Mouse (Mus musculus) spleen, adult 2 months (tissue): Measurements from ENCODE around the gene Pbx1. TPM values are rescaled to one million over a fixed set of nuclear protein-coding genes. Genes with fewer than 3 reads are reported as not detected.

ENCODE experiments used
- DNase-seq, 2 experiments: peaks; one replicate each; pipeline versions ENCODE4 v3.0.0 to v3.0.0-alpha.2; 2012 to 2021; ENCODE audit warnings: low spot score in 2 of 2, low read depth in 1 of 2
- H3K27ac ChIP-seq: fragments of 200-500 bp; 2 replicates; pipeline ENCODE4 v1.5.1; 2012; ENCODE audit warnings: low read length, inconsistent platforms; ENCODE audit not compliant: insufficient read depth
- H3K27me3 ChIP-seq: fragments of 200-500 bp; 2 replicates; pipeline ENCODE4 v1.6.1; 2012; ENCODE audit warnings: mild to moderate bottlenecking, moderate library complexity, low read length, inconsistent platforms; ENCODE audit not compliant: control insufficient read depth, insufficient read depth
- H3K36me3 ChIP-seq: fragments of 200-500 bp; 2 replicates; pipeline ENCODE4 v1.6.1; 2012; ENCODE audit warnings: mild to moderate bottlenecking, low read length, inconsistent platforms; ENCODE audit not compliant: control insufficient read depth, insufficient read depth
- H3K4me1 ChIP-seq: fragments of 200-500 bp; 2 replicates; pipeline ENCODE4 v1.6.1; 2011; ENCODE audit warnings: inconsistent platforms; ENCODE audit not compliant: control insufficient read depth, insufficient read depth, insufficient read length
- H3K4me3 ChIP-seq: fragments of 200-500 bp; 2 replicates; pipeline ENCODE4 v1.5.1; 2011; ENCODE audit warnings: mild to moderate bottlenecking, inconsistent platforms; ENCODE audit not compliant: insufficient read depth, insufficient read length; ENCODE audit errors: extremely low read depth
- CTCF ChIP-seq: fragments of 200-500 bp; IDR thresholded peaks from 2 replicates; pipeline ENCODE4 v1.5.1; 2011; ENCODE audit warnings: mild to moderate bottlenecking, inconsistent platforms; ENCODE audit not compliant: insufficient read depth, insufficient read length, insufficient replicate concordance; ENCODE audit errors: extremely low read depth
- POLR2A ChIP-seq: fragments of 200-500 bp; IDR thresholded peaks from 2 replicates; pipeline ENCODE4 v1.6.1; 2011; ENCODE audit warnings: low read depth, low read length, inconsistent platforms
- WGBS: fragments of 180-500 bp; shearing (Covaris S2); methylation state at CpG from one replicate; pipeline ENCODE4 v1.1.7; 2018; 5-methylcytosine and 5-hydroxymethylcytosine counted together
- polyA plus RNA-seq: library from polyadenylated mRNA; depleted of rRNA; stranded (reverse); fragments of >200 nt; gene quantifications from 2 replicates; pipeline ENCODE4 v1.2.3, GENCODE M21; 2012

Gene Pbx1
- polyA plus RNA-seq, 1 experiment = 9.2 TPM

- TF ChIP-seq POLR2A (no peak), CTCF (no peak)
- H3K4me3 ChIP-seq = no peak overlapping the region
- no peak for DNase-seq
- H3K36me3 ChIP-seq = no peaks in the 10 kb centered on the region
- no peaks in the 10 kb centered on the region for H3K27me3 ChIP-seq
- H3K4me1 ChIP-seq = no peaks in the 10 kb centered on the region
- no peak overlapping the region for H3K27ac ChIP-seq
- 55% methylated on average over 4 of the region's 4 CpGs for WGBS
Observed at GRCm38 (mm10) chr1:168094671-168095070, 337.4 kb downstream of the Pbx1 start.

GRCm38 (mm10) chr1:168093044-168093443 is 339.0 kb downstream of the Pbx1 start:
- H3K27ac ChIP-seq = no peak overlapping the region
- no peaks in the 10 kb centered on the region for H3K27me3 ChIP-seq
- no peak for TF ChIP-seq POLR2A
- TF ChIP-seq CTCF = no peak
- DNase-seq = no peak
- 89% methylated on average over 2 of the region's 2 CpGs for WGBS
- H3K36me3 ChIP-seq = no peaks in the 10 kb centered on the region
- H3K4me1 ChIP-seq = no peaks in the 10 kb centered on the region
- H3K4me3 ChIP-seq = no peak overlapping the region

- Histone ChIP-seq H3K4me1 (no peaks in the 10 kb centered on the region), H3K36me3 (no peaks in the 10 kb centered on the region), H3K27me3 (no peaks in the 10 kb centered on the region), H3K4me3 (no peak overlapping the region), H3K27ac (no peak overlapping the region)
- TF ChIP-seq CTCF = no peak
- no peak for TF ChIP-seq POLR2A
- whole genome bisulfite sequencing = 76% methylated on average over 4 of the region's 4 CpGs
- DNase-seq = no peak
Observed at GRCm38 (mm10) chr1:168091627-168092026, 340.4 kb downstream of the Pbx1 start.

GRCm38 (mm10) chr1:168088680-168089079 is 343.4 kb downstream of the Pbx1 start:
- H3K4me3 ChIP-seq = no peak overlapping the region
- H3K27me3 ChIP-seq = no peaks in the 10 kb centered on the region
- DNase-seq = no peak
- no peaks in the 10 kb centered on the region for H3K4me1 ChIP-seq
- no peaks in the 10 kb centered on the region for H3K36me3 ChIP-seq
- WGBS = 86% methylated on average over 7 of the region's 7 CpGs
- H3K27ac ChIP-seq = no peak overlapping the region
- TF ChIP-seq CTCF (no peak), POLR2A (no peak)

GRCm38 (mm10) chr1:168079394-168079767 is 352.7 kb downstream of the Pbx1 start:
- 87% methylated on average over 6 of the region's 6 CpGs for WGBS
- DNase-seq = no peak
- H3K27me3 ChIP-seq = no peaks in the 10 kb centered on the region
- no peaks in the 10 kb centered on the region for H3K36me3 ChIP-seq
- no peak for TF ChIP-seq POLR2A
- TF ChIP-seq CTCF = no peak
- H3K27ac ChIP-seq = no peak overlapping the region
- H3K4me3 ChIP-seq = no peak overlapping the region
- H3K4me1 ChIP-seq = no peaks in the 10 kb centered on the region

- H3K4me1 ChIP-seq = no peaks in the 10 kb centered on the region
- no peak overlapping the region for H3K27ac ChIP-seq
- no peak for TF ChIP-seq CTCF
- no peak for TF ChIP-seq POLR2A
- DNase-seq = no peak
- no peaks in the 10 kb centered on the region for H3K36me3 ChIP-seq
- WGBS = 82% methylated on average over 10 of the region's 10 CpGs
- H3K27me3 ChIP-seq = no peaks in the 10 kb centered on the region
- no peak overlapping the region for H3K4me3 ChIP-seq
Observed at GRCm38 (mm10) chr1:168078746-168079393, 353.2 kb downstream of the Pbx1 start.

- no peak for DNase-seq
- Histone ChIP-seq H3K4me1 (no peaks in the 10 kb centered on the region), H3K27ac (no peak overlapping the region), H3K4me3 (no peak overlapping the region), H3K27me3 (no peaks in the 10 kb centered on the region), H3K36me3 (no peaks in the 10 kb centered on the region)
- WGBS = 73% methylated on average over 5 of the region's 5 CpGs
- TF ChIP-seq POLR2A (no peak), CTCF (no peak)
Observed at GRCm38 (mm10) chr1:168071974-168072373, 360.1 kb downstream of the Pbx1 start.

- Histone ChIP-seq H3K27ac (no peak overlapping the region), H3K4me1 (no peaks in the 10 kb centered on the region), H3K36me3 (no peaks in the 10 kb centered on the region), H3K27me3 (no peaks in the 10 kb centered on the region), H3K4me3 (no peak overlapping the region)
- TF ChIP-seq CTCF = no peak
- no peak for TF ChIP-seq POLR2A
- no peak for DNase-seq
- WGBS = 80% methylated on average over 6 of the region's 6 CpGs
Observed at GRCm38 (mm10) chr1:168070273-168070910, 361.7 kb downstream of the Pbx1 start.
